Comparison of ENCODE assay signal across 8 mouse cellular contexts in genomic region chr2:49503596-49503995, GRCm38 (mm10). TPM values are rescaled to one million over a fixed set of nuclear protein-coding genes. Genes with fewer than 3 reads are reported as not detected.
DNase-seq lines count a peak whose midpoint lies in the region.

No protein-coding gene starts in this region.

- intact Hi-C loops in left cerebral cortex, postnatal 10 days (cut with DNase I): no loop called here

- DNase-seq in adrenal gland, adult (ENCODE audit: inconsistent age in 2 of 2, low spot score in 1 of 2): peak; percentile 27 to 70
- DNase-seq in adrenal gland, postnatal 4 days (ENCODE audit: low spot score in 2 of 2): no peak
- peak; percentile 8 to 19 for DNase-seq in spleen, postnatal 36 days (ENCODE audit: low spot score in 2 of 2)
- DNase-seq in spleen, adult 12 weeks (ENCODE audit: low spot score): no peak
- DNase-seq in kidney, postnatal 36 days: peak; percentile 50 to 80
- peak; percentile 49 for DNase-seq in yolk sac, embryonic 10.5 days (ENCODE audit: low spot score)
- no peak for DNase-seq in left cerebral cortex, postnatal 10 days (ENCODE audit: extremely low spot score in 1 of 2, low spot score in 2 of 2)
- no peak for DNase-seq in right cerebral cortex, adult 2 months (ENCODE audit: low spot score in 2 of 2)

RNA-seq across cellular contexts. Expression of gene Epc2, which starts 52.3 kb away (rescaled TPM):
- total RNA-seq in adrenal gland, postnatal 4 days (2021): 10 to 100 TPM; 34.1 to 38.5 TPM
- 10 to 100 TPM; 52.6 to 53.8 TPM for total RNA-seq in left cerebral cortex, postnatal 10 days (2021)

Comparison
In these comparisons a context has a peak if more than half of its experiments do, and no peak if none do; other contexts are left out.
1. DNase-seq: peak in adrenal gland, adult (2 of 2), spleen, postnatal 36 days (2 of 2), kidney, postnatal 36 days (2 of 2) and yolk sac, embryonic 10.5 days (single experiment); none in adrenal gland, postnatal 4 days (0 of 2), spleen, adult 12 weeks (single experiment), left cerebral cortex, postnatal 10 days (0 of 2) and right cerebral cortex, adult 2 months (0 of 2).